Mouse (Mus musculus): ENCODE measurements around the gene Cnnm4. TPM values are rescaled to one million over a fixed set of nuclear protein-coding genes. Genes with fewer than 3 reads are reported as not detected.

Gene Cnnm4
- 14.3 and 15.9 TPM in 2 replicates for polyA plus RNA-seq (2012; rRNA removed)

- H3K4me3 ChIP-seq (ENCODE audit: insufficient read depth, low read depth, low read length): peak within 1 kb of the TSS; percentile 92
- DNase-seq: peak; percentile 94
- WGBS: under 1% methylated on average over 95 of the region's 98 CpGs
- peak within 1 kb of the TSS; percentile 59 for H3K27ac ChIP-seq (ENCODE audit: insufficient read depth, low read depth, low read length)
- H3K36me3 ChIP-seq (ENCODE audit: control insufficient read depth, insufficient read depth, low read length): no peaks in the 10 kb centered on the region
- TF ChIP-seq POLR2A (IDR thresholded peaks at IDR 0.05; ENCODE audit: low read depth, low read length) (peak; percentile 39), CTCF (conservative IDR thresholded peaks at IDR 0.05; ENCODE audit: insufficient read depth, insufficient read length, low read depth, low read length) (peak; percentile 37)
- no peaks in the 10 kb centered on the region for H3K27me3 ChIP-seq (replicated peaks; ENCODE audit: control insufficient read depth, insufficient read depth, low read length)
- peaks cover 39% of the 10 kb centered on the region for H3K4me1 ChIP-seq (ENCODE audit: control insufficient read depth, insufficient read depth, low read length)
These were observed at the start of gene Cnnm4 for GRCm38 (mm10) chr1:36471181-36472105. TSS of gene Cnnm4 (plus strand) at chr1:36471620.

GRCm38 (mm10) chr1:36429511-36429910 is 41.9 kb upstream of the Cnnm4 start:
- TF ChIP-seq CTCF (conservative IDR thresholded peaks at IDR 0.05; ENCODE audit: insufficient read depth, insufficient read length, low read depth, low read length) (no peak), POLR2A (IDR thresholded peaks at IDR 0.05; ENCODE audit: low read depth, low read length) (no peak)
- H3K27me3 ChIP-seq (replicated peaks; ENCODE audit: control insufficient read depth, insufficient read depth, low read length): no peaks in the 10 kb centered on the region
- DNase-seq: no peak
- no peak overlapping the region for H3K4me3 ChIP-seq (ENCODE audit: insufficient read depth, low read depth, low read length)
- 94% methylated on average over 2 of the region's 2 CpGs for WGBS
- no peak overlapping the region for H3K27ac ChIP-seq (ENCODE audit: insufficient read depth, low read depth, low read length)
- no peaks in the 10 kb centered on the region; the same call in 1 of the 2 replicates for H3K36me3 ChIP-seq (ENCODE audit: control insufficient read depth, insufficient read depth, low read length)
- H3K4me1 ChIP-seq (ENCODE audit: control insufficient read depth, insufficient read depth, low read length): peaks cover 8% of the 10 kb centered on the region; the same call in 1 of the 2 replicates

- TF ChIP-seq POLR2A (IDR thresholded peaks at IDR 0.05; ENCODE audit: low read depth, low read length) (no peak), CTCF (conservative IDR thresholded peaks at IDR 0.05; ENCODE audit: insufficient read depth, insufficient read length, low read depth, low read length) (no peak)
- H3K4me3 ChIP-seq (ENCODE audit: insufficient read depth, low read depth, low read length): no peak overlapping the region
- WGBS: 70% methylated on average over 4 of the region's 4 CpGs
- peaks cover 1% of the 10 kb centered on the region for H3K36me3 ChIP-seq (ENCODE audit: control insufficient read depth, insufficient read depth, low read length)
- H3K4me1 ChIP-seq (ENCODE audit: control insufficient read depth, insufficient read depth, low read length): peaks cover 8% of the 10 kb centered on the region; the same call in 1 of the 2 replicates
- no peak for DNase-seq
- H3K27me3 ChIP-seq (replicated peaks; ENCODE audit: control insufficient read depth, insufficient read depth, low read length): no peaks in the 10 kb centered on the region
- H3K27ac ChIP-seq (ENCODE audit: insufficient read depth, low read depth, low read length): peak overlapping the region; percentile 74; the same call in 1 of the 2 replicates
These were observed 38.4 kb upstream of the Cnnm4 start for GRCm38 (mm10) chr1:36432999-36433398.

- Histone ChIP-seq H3K27ac (ENCODE audit: insufficient read depth, low read depth, low read length) (peak overlapping the region; percentile 74), H3K4me1 (ENCODE audit: control insufficient read depth, insufficient read depth, low read length) (peaks cover 8% of the 10 kb centered on the region; the same call in 1 of the 2 replicates), H3K27me3 (replicated peaks; ENCODE audit: control insufficient read depth, insufficient read depth, low read length) (no peaks in the 10 kb centered on the region), H3K36me3 (ENCODE audit: control insufficient read depth, insufficient read depth, low read length) (peaks cover 3% of the 10 kb centered on the region), H3K4me3 (ENCODE audit: insufficient read depth, low read depth, low read length) (no peak overlapping the region)
- DNase-seq: peak; percentile 66
- WGBS: 55% methylated on average over 3 of the region's 3 CpGs
- no peak for TF ChIP-seq POLR2A (IDR thresholded peaks at IDR 0.05; ENCODE audit: low read depth, low read length)
- no peak for TF ChIP-seq CTCF (conservative IDR thresholded peaks at IDR 0.05; ENCODE audit: insufficient read depth, insufficient read length, low read depth, low read length)
These were observed 37.8 kb upstream of the Cnnm4 start for GRCm38 (mm10) chr1:36433616-36434015.

- peaks cover 8% of the 10 kb centered on the region; the same call in 1 of the 2 replicates for H3K4me1 ChIP-seq (ENCODE audit: control insufficient read depth, insufficient read depth, low read length)
- H3K4me3 ChIP-seq (ENCODE audit: insufficient read depth, low read depth, low read length): no peak overlapping the region
- no peak for DNase-seq
- peaks cover 9% of the 10 kb centered on the region for H3K36me3 ChIP-seq (ENCODE audit: control insufficient read depth, insufficient read depth, low read length)
- H3K27ac ChIP-seq (ENCODE audit: insufficient read depth, low read depth, low read length): no peak overlapping the region
- TF ChIP-seq POLR2A (IDR thresholded peaks at IDR 0.05; ENCODE audit: low read depth, low read length) (no peak), CTCF (conservative IDR thresholded peaks at IDR 0.05; ENCODE audit: insufficient read depth, insufficient read length, low read depth, low read length) (no peak)
- H3K27me3 ChIP-seq (replicated peaks; ENCODE audit: control insufficient read depth, insufficient read depth, low read length): no peaks in the 10 kb centered on the region
- WGBS: 49% methylated on average over 4 of the region's 4 CpGs
These were observed 36.3 kb upstream of the Cnnm4 start for GRCm38 (mm10) chr1:36435071-36435470.

- TF ChIP-seq CTCF (conservative IDR thresholded peaks at IDR 0.05; ENCODE audit: insufficient read depth, insufficient read length, low read depth, low read length) (no peak), POLR2A (IDR thresholded peaks at IDR 0.05; ENCODE audit: low read depth, low read length) (no peak)
- no peak for DNase-seq
- Histone ChIP-seq H3K36me3 (ENCODE audit: control insufficient read depth, insufficient read depth, low read length) (peaks cover 9% of the 10 kb centered on the region), H3K27me3 (replicated peaks; ENCODE audit: control insufficient read depth, insufficient read depth, low read length) (no peaks in the 10 kb centered on the region), H3K4me3 (ENCODE audit: insufficient read depth, low read depth, low read length) (no peak overlapping the region), H3K4me1 (ENCODE audit: control insufficient read depth, insufficient read depth, low read length) (peaks cover 8% of the 10 kb centered on the region; the same call in 1 of the 2 replicates), H3K27ac (ENCODE audit: insufficient read depth, low read depth, low read length) (no peak overlapping the region)
- 92% methylated on average over 6 of the region's 6 CpGs for WGBS
These were observed 34.9 kb upstream of the Cnnm4 start for GRCm38 (mm10) chr1:36436515-36436914.

- H3K27me3 ChIP-seq (replicated peaks; ENCODE audit: control insufficient read depth, insufficient read depth, low read length): no peaks in the 10 kb centered on the region
- WGBS: 93% methylated on average over 3 of the region's 3 CpGs
- H3K4me1 ChIP-seq (ENCODE audit: control insufficient read depth, insufficient read depth, low read length): peaks cover 8% of the 10 kb centered on the region; the same call in 1 of the 2 replicates
- H3K27ac ChIP-seq (ENCODE audit: insufficient read depth, low read depth, low read length): no peak overlapping the region
- H3K4me3 ChIP-seq (ENCODE audit: insufficient read depth, low read depth, low read length): no peak overlapping the region
- DNase-seq: no peak
- no peak for TF ChIP-seq POLR2A (IDR thresholded peaks at IDR 0.05; ENCODE audit: low read depth, low read length)
- no peak for TF ChIP-seq CTCF (conservative IDR thresholded peaks at IDR 0.05; ENCODE audit: insufficient read depth, insufficient read length, low read depth, low read length)
- peaks cover 9% of the 10 kb centered on the region for H3K36me3 ChIP-seq (ENCODE audit: control insufficient read depth, insufficient read depth, low read length)
These were observed 34.2 kb upstream of the Cnnm4 start for GRCm38 (mm10) chr1:36437223-36437622.
